Mouse (Mus musculus): Measurements from ENCODE around the gene Atp8a1. TPM values are rescaled to one million over a fixed set of nuclear protein-coding genes. Genes with fewer than 3 reads are reported as not detected.
A peak's percentile ranks its signal among the peaks of the same experiment; 100 is the strongest.

Gene Atp8a1
- total RNA-seq, 2 experiments from 2014 or later, result 16.6 to 36.1 TPM

DNA sequence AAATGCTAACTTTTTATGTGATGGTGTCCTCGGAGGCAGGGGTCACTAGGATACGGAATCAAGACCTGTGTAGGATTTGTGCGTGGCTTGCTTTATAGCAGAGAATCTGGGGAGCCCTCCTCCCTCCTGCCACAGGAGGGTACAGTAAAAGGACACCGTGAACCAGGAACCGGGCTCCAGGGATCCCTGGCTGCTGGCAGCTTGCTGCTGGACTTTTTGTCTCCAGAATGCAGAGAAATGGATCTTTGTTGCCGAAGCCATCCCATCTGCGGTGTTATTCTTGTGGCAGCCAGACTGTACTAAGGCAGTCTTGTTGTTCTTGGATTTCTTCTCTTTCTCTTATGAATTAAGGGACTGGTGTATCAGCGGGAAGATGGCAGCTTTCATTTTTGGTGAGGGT is 159.2 kb downstream of the Atp8a1 start:
- no peak for DNase-seq (ENCODE audit: low spot score in 2 of 2)

DNA sequence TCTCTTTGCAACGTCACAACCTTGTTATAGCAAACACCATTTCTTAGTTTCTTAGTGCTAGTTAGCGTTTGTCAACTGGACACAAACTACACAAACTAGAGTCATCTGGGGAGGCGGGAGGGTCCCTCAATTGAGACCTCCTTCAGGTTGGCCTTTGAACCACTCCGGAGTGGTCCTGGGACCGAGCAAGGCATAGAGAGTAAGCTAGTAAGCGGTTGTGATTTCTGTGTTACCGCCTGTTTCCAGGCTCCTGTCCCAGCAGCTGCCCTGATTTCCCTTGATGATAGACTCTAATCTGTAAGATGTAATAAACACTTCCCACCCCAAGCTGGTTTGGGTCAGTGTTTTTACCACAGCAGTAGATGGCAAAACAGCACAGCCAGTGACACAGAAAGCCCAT is 161.3 kb downstream of the Atp8a1 start:
- DNase-seq (ENCODE audit: low spot score in 2 of 2), result no peak

DNA sequence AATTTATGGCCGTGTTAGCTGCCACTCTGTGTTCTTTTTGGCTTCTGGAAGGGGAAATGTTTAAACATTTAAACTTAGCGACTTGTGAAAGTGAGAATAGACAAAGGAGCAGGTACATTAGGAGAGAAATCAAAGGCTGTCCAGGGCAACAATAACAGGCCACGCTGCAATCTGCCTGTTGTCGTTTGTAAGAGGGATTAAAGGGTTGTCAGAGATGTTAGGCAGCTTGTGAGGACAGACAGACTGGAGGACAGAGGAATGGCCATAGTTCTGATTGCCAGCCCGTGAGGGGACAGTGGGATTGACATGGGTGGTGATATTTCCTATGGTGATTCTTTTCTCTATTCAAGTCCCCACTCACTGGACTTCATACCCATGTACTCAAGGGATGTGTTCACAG is 161.8 kb downstream of the Atp8a1 start:
- DNase-seq (ENCODE audit: low spot score in 2 of 2), result no peak

DNA sequence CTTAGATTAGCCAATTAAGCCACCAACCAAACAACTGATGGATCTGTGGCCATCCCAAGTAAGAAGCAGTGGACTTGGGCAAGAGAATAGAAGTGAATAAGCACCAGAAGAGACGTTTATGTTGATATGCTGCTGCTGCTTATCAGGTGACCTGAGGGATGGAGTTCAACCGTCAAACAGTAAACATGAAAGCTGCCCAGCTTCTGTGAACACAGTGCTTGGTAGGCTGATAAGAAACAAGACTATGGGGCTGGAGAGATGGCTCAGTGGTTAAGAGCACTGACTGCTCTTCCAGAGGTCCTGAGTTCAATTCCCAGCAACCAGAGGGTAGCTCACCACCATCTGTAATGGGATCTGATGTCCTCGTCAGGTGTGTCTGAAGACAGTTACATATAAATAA is 168.4 kb downstream of the Atp8a1 start:
- no peak for DNase-seq (ENCODE audit: low spot score in 2 of 2)

DNA sequence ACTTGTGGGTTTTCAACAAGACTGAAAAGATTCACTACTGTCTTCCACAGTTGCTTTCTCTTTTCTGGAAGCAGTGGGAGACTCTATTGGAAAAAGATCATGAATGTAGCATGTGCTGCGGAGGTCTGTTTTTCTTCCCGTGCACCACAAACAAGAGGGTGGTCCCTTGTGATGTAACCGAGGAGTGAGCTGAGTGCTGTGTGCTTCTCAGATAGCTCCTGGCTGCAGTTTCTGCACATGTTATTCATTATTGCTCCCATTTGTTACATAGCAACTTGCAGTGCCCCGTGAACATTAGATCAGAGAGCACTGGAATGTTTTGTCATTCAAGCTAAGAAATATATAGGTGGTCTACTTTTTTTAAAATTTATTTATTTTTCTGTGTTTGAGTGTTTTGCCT is 174.2 kb downstream of the Atp8a1 start:
- no peak for DNase-seq (ENCODE audit: low spot score in 2 of 2)

DNA sequence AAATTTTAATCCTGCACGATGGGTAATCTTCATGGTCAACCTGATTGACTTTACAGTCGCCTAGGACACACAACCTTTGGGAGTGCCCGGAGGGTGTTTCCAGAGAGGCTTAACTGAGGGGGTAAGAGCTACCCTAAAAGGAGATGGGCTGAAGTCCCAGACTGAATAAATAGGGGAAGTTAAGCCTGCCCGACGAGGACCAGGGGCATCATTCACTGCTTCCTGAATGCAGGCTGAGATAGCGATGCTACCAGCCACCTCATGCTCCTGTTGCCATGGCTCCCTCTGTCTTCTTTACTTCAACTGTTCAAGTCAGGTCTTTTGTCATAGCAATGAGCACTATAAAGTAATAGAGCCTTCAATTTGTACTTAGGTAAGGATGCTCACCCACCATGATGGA is 177.1 kb downstream of the Atp8a1 start:
- no peak for DNase-seq (ENCODE audit: low spot score in 2 of 2)

DNA sequence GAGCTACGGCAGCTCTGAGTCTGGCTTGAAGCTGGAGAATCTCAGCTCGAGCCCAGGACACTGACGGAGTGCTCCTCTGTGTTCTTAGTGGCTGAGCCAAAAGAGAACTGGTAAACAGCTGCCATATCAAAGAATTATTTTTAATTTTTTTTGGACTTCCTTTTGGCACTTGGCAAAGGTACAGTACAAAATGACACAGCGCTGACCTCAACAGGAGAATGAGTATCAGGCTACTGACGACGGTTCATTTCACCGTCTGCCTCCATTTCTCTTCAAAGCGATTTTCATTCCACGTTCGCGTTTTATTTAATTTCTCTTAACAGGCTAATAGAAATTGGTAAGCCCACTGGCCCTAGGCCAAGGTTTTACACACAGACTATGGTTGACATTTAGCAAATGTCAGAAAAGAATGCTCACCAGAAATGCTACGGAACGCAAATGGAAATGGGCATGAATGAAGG is 177.8 kb downstream of the Atp8a1 start:
- peak; percentile 16 to 25 for DNase-seq (ENCODE audit: low spot score in 2 of 2)

DNA sequence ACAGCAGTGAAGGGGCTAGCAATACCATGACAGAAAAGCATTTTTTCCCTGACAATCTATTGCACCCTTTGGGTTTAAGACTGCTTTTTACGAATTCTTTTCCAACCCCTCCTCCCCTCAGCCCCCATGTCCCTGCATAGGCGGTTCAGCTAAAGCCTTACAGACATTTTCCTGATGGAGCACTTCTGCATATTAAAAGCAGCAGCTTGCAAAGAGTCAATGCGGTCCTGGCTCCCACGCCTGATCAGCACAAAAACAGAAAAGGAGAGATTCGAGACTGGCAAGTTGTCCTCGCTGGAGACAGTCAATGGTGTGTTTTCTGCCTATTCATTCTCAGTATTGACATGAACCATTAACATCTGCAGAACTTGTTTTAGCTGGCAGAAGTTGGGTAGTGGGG is 184.5 kb downstream of the Atp8a1 start:
- DNase-seq (ENCODE audit: low spot score in 2 of 2), result no peak

DNA sequence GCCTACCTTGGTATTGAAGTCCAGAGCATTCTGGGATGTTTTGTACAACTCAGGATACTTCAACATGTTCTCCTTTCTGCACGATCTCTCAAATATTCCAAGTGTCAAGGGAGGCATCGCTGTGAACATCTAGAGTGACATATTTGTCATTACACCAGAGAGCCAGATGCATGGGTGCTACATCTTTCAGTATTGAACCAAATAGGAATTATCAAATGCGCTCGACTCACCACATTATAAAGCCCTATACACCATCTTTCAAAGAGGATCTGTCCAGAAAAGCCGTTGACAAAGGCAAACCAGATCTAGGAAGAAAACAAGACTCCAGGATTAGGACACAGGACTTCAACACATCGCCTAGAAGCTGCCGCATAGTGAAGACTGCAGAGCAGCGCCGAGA is 187.4 kb downstream of the Atp8a1 start:
- no peak for DNase-seq (ENCODE audit: low spot score in 2 of 2)

DNA sequence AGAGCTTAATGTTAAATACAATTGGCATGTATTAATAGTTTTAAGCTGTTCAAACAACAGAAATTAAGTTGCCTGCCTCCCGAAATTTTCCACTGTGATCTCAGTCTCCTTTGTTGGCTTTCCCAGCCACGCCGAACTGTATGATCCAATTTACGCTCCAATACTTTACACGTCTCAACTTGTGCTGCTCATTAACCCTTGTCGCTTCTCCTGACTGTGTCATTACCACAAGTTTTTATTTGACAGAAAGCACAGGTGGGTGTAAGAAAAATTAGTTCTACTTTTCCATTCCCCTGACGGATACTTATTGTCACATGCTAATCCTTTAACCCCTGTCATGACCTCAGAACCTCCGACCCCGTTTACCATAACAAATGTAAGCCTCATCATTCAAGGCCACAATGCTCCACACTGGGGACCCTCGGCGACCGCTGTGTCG is 190.4 kb downstream of the Atp8a1 start:
- DNase-seq (ENCODE audit: low spot score in 2 of 2), result no peak

DNA sequence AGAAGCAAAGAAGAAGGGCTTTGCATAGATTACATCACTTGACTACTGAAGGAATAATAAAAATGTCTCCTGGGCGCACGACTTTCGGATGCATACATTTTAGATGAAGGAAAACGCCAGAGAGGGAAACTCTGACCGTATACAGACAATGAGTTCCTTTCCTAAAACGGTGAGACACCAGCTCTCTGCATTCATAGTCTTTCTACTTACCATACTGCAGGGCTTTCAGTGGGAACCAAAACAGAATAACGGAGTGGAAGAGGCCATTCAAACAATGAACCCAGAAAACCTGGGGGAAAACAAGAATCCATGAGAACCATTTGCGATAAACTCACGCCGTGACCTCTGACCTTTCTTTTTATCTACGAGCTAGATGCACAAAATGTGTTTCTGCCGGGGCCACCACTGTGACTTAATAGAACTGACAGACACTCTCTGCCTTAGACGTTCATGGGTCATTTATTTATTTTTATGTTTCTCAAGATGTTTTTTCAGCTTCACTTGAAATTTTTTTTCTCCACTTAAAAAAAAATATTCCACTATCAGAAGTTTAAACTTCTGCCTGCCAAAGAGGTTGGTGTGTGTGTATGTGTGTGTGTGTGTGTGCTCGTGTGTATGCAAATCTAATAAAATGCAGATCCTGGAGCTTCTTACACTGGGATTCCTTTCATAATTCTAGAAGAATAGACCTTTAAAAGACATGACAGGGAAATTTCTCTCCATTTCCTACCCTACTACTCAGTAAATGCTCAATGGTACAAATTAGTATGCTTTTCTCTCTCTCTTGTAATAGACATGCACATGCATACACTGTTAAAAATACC is 191.3 kb downstream of the Atp8a1 start:
- no peak for DNase-seq (ENCODE audit: low spot score in 2 of 2)

DNA sequence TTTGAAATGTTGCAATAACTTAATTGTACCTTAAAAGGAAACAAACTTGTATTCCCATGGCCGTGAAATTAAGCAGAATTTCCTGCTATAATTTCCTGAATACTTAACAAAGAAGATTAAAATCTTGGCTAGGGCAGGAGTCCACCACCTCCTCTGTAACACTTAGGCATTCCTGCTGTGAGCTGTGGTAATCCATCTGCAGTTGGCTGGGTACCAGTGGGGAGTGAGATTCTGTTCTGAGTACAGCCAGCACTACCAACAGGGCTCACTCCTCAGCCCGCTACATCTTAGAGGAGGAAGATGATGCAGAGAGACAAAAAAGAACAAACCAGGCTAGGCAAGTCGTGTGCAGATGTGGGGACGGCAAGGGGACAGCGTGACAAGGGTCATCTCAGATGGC is 192.7 kb downstream of the Atp8a1 start:
- no peak for DNase-seq (ENCODE audit: low spot score in 2 of 2)

DNA sequence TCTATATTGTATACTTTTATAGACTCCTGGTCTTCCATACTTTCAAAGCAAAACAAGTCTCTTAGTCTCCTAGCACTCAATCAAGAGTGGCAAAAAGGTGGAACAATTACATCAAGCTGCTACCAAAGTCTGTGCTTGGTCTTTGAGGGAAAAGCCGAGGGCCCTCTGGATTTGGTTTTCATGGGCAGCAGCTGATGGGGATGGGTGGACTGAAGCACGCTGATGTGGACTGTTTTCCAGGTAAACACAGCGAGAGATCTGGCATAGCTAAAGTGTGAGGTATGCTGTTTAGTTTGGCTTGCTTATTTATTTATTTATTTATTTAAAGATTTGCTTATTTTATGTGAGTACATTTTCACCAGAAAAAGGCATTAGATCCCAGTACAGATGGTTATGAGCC is 193.7 kb downstream of the Atp8a1 start:
- no peak for DNase-seq (ENCODE audit: low spot score in 2 of 2)

DNA sequence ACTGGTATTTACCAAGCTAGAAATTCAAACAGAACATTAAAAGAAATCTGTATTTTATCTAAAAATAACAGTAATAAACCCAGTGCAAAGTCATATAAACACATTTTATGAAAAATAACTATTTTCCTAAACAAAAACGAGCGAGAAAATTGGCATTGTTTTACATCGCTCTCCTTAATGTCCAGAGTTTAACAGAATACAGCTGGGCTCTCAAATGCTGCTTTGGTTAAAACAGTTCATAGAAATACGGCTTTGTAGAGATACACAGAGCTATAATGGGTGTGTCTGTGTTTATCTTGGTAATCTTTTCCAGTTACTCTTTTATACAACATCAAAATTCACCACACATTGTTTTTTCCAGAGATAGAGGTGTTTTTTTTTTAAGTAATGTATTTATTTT is 194.8 kb downstream of the Atp8a1 start:
- no peak for DNase-seq (ENCODE audit: low spot score in 2 of 2)

DNA sequence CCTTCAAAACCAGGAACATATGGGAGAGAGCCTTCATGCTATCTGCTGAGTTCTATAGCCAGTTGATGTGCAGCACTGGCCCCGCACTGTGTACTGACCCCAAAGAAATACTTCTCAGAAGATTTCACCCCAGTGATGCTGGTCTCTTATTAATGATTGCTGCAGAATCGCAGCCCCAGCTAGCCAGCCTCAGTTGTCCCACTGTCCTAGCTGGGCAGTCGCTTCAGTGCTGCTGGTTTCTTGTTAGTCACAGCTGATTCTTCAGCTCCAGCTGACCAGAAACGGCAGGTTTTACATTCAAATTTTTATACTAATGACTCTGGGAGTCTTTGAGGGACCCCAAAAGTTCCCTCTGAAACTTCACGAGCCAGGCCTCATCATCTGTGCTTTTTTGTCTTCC is 197.2 kb downstream of the Atp8a1 start:
- no peak for DNase-seq (ENCODE audit: low spot score in 2 of 2)

DNA sequence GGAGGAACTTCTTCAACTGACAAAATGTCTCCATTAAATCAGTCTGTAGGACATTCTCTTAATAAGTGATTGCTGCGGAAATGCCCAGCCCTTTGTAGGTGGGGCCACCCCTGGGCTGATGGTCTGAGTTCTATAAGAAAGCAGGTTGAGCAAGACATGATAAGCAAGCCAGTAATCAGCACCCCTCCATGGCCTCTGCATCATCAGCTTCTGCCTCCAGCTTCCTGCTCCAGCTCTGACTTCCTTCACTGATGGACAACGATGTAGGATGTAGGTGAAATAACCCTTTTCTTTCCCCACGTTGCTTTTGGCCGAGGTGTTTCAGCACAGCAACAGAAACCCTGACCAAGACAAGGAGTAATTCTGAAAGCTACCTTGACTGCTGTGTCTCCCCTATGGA is 198.1 kb downstream of the Atp8a1 start:
- no peak for DNase-seq (ENCODE audit: low spot score in 2 of 2)

DNA sequence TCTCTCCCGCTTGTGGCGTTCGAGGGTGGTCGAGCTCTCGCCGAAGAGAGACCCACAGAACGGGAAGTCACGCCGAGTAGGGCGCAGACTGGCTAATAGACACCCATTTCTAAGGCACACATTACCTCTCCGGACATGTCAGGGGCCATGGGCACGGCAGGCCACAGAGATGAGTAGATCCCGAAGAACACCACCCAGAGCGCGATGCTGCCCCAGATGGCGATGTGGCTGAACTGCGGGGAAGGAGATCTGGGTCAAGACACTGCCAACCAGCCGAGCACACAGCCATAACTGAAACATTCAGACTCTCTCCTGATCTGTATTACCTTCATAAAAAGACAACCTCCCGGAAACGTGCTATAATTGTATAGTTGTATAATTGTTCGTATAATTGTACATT is 199.7 kb downstream of the Atp8a1 start:
- no peak for DNase-seq (ENCODE audit: low spot score in 2 of 2)

DNA sequence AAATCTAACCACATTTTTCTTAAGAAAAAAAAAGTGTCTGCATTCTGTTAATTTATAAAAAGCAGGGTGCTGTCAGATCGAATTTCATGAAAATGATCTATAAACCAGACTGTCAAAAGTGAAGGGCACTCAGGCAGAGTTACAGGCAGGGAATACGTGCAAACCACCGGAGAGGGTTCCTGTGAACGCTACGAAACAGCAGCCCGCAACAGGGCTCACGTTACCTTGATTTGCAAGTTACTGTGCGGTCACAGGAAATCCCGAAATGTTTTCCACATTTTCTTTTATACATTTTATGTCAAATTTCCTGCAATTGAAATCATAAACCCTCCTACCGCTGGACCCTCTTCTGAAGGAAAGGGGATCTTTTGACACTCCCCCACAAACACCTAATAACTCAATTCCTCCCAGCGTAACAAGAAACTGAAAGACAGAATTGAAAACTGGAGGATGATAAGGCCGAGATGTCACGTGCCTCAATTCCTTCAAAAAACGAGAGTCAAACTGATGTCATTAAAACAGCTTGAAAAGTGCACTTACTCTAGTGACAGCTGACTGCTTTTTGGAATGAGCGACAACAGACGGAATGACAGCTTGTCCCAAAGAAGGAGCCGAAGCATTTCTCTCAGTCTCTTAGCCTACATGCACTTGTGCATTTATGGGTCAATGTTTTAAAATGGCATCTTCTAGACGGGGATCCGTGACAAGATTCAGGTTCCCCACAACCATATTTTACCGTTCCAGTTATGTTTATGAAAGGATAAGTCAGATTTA is 200.3 kb downstream of the Atp8a1 start:
- no peak for DNase-seq (ENCODE audit: low spot score in 2 of 2)

DNA sequence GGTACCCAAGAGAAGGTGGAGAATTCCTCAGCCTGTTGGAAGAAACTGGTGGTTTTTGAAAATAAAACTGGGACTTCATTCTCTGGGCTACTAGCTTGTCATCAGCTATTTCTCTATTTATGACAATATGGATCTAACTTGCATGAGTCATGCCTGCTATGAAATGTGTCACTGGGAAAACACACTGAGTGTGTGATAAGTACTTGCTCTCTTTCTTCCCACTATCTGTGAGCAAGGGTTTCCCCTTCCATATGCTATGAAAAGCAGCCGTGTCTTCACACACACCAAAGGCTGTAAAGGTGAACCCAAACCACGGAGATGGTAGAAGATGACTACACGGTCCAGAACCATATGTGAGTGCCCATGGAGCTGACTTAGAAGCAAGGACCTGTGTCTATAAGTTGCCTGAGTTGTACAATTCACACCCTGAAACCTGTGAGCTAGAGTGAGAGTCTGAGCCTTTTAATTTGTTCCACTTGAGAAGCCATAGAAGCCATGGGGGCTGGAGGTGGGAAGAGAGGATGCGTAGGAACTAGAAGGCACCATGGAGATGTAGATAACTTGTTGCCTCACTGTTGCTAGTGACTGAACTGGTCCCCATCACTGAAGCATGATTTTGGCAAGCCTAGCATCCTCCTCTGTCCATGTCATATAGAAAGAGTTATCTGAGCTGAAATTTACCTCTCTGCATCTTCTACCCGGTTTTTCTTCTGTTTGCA is 203.5 kb downstream of the Atp8a1 start:
- DNase-seq (ENCODE audit: low spot score in 2 of 2), result no peak

DNA sequence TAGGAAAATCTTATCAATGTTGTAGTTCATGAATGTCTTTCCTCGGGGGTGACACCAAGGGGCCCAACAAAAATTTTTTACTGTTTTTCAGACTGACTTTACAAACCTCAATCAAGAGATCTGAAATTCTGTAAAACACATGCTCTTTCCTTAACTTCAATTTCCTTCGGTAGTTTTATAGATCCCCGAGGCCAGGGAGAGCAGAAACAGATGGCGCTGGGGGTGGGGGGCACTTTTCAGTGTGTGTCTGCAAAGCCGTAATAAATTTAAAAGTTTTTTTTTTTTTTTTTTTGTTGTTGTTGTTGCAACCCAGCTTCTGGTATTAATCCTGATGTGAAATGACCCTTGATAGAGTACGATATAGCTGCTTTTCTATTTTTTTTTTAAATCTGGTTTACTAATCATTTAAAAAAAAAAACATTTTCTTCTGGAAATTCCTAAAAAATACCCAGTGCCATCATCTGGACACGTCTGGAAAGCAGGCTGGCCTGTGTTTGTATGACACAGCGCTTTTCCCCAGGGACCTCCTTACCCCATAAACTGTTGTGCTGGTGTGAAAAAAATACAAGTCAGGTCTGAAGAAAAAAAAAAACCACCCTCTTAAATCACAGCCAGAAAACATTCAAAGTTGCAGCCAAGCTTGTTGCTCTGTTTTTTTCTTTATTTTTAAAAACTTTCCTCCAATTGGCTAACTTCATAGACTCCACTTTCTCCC is 205.7 kb downstream of the Atp8a1 start:
- no peak for DNase-seq (ENCODE audit: low spot score in 2 of 2)

Measured in adrenal gland, adult 18-20 months (tissue).